Mouse (Mus musculus) neural tube, embryonic 14.5 days (tissue): ENCODE data around the gene Rad54l2. TPM values are rescaled to one million over a fixed set of nuclear protein-coding genes. Genes with fewer than 3 reads are reported as not detected.

Source experiments
- ATAC-seq: fragments of 200-750 bp; cut with Nextera tagmentation; 2 replicates; pipeline ENCODE4 v1.8.0; 2017; ENCODE audit warnings: low read depth, mild to moderate bottlenecking, moderate TSS enrichment, moderate library complexity
- H3K27ac ChIP-seq: fragments of 300-500 bp; sonication (generic); 2 replicates; pipeline ENCODE4 v1.5.1; 2014; ENCODE audit warnings: low read depth, mild to moderate bottlenecking, control low read depth, low read length, moderate library complexity, mixed read lengths
- H3K27me3 ChIP-seq: fragments of 300-500 bp; sonication (generic); 2 replicates; pipeline ENCODE4 v1.6.1; 2014; ENCODE audit warnings: low read length; ENCODE audit not compliant: control insufficient read depth, insufficient read depth
- H3K36me3 ChIP-seq: fragments of 300-500 bp; sonication (generic); 2 replicates; pipeline ENCODE4 v1.6.1; 2014; ENCODE audit warnings: low read length, mixed read lengths; ENCODE audit not compliant: control insufficient read depth, insufficient read depth
- H3K4me1 ChIP-seq: fragments of 300-500 bp; sonication (generic); 2 replicates; pipeline ENCODE4 v1.6.1; 2014; ENCODE audit warnings: low read length; ENCODE audit not compliant: control insufficient read depth, insufficient read depth
- H3K4me2 ChIP-seq: fragments of 300-500 bp; sonication (generic); 2 replicates; pipeline ENCODE4 v1.6.1; 2014; ENCODE audit warnings: mild to moderate bottlenecking, low read depth, low read length, control low read depth
- H3K4me3 ChIP-seq: fragments of 300-500 bp; sonication (generic); 2 replicates; pipeline ENCODE4 v1.5.1; 2014; ENCODE audit warnings: low read depth, low read length, control low read depth, mixed read lengths
- H3K9ac ChIP-seq: fragments of 300-500 bp; sonication (generic); replicated peaks from 2 replicates; pipeline ENCODE4 v1.6.1; 2014; ENCODE audit warnings: low read depth, mild to moderate bottlenecking, control low read depth, low read length, mixed read lengths
- H3K9me3 ChIP-seq: fragments of 300-500 bp; sonication (generic); 2 replicates; pipeline ENCODE4 v1.6.1; 2016; ENCODE audit warnings: low read length; ENCODE audit not compliant: control insufficient read depth
- WGBS: fragments of 180-500 bp; shearing (Covaris S2); extraction: QIAGEN DNeasy Blood & Tissue Kit; methylation state at CpG from one replicate; pipeline ENCODE4 v1.1.7; 2014; 5-methylcytosine and 5-hydroxymethylcytosine counted together
- polyA plus RNA-seq: library from polyadenylated mRNA; unstranded; fragments of >200 nt; fragmentation: Nextera tagmentation; extraction: Ambion mirVana; gene quantifications from 2 replicates; pipeline ENCODE4 v1.2.1, GENCODE M21; 2014

Gene Rad54l2
- polyA plus RNA-seq, 1 experiment from 2014 or later = 5.7 TPM

DNA sequence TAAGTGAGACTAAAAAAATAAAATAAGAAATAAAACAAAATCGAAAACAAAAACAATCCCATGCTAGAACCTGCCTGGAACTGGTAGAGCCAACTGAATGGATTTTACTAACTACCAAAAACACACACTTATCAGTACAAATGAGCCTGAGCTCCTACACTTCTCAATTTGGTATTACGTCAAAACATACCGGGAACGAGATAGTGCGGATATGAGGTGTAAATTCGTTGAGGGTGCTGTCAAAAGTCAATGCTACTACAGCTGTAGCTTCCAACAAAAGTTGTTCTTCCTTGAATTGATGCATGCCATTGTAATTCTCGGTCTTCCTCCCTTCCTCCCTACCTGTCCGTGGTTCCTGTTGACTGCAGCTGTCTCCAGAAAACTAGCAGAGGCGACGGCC is 369 bp upstream of the Rad54l2 start:
- no peak for ATAC-seq
- 18% methylated on average over 10 of the region's 10 CpGs for WGBS
- H3K4me1 ChIP-seq = peaks cover 6% of the 10 kb centered on the region; the same call in 1 of the 2 replicates

DNA sequence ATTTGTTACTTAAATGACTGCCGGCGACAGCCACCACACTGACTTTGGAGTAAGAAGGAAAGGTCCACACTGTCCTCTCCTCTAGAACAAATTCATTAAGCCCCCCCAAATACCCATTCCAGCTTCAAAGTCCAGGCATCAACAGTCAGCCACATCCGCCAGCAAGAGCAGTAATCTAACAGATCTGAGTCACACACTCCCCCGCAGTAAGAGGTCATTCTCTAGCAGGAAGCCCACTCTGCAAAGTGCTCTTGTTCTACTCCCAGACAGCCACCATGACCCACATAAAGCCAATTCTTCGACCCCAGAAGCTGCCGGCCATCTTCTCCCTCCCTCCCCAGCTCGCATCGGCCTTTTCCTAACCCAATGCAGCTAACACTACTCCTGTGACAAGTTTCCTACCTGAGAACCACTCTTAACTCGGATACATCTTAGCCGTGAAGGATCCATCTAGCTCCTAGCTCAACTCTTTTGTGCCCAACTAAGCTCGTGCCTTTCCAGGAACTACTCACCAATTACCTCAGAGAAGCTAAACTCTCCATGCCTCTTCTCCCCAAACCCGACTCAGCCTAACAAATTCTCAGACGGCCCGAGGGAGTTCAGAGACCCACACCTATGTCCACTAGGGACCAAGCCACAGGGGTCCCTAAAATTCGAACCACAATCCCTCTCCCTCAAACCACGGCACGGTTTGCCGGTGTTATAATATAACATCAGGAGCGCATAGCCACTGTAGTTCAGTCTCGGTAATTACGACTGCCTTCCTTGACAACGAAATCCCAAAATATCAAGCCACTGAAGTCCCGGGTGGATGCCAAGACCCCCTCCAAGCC is 799 bp downstream of the Rad54l2 start:
- Histone ChIP-seq H3K36me3 (no peaks in the 10 kb centered on the region), H3K27ac (peak overlapping the region; percentile 84), H3K4me3 (peak overlapping the region; percentile 100), H3K27me3 (no peaks in the 10 kb centered on the region), H3K4me2 (peak overlapping the region; percentile 97), H3K4me1 (peaks cover 6% of the 10 kb centered on the region; the same call in 1 of the 2 replicates), H3K9me3 (no peaks in the 10 kb centered on the region), H3K9ac (peak overlapping the region; percentile 99)
- ATAC-seq = peak; percentile 6; the same call in 1 of the 2 replicates
- 7% methylated on average over 23 of the region's 23 CpGs for WGBS

More for the DNA sequence above, 369 bp upstream of the Rad54l2 start:
- peak overlapping the region; percentile 97 for H3K4me2 ChIP-seq
- H3K36me3 ChIP-seq = no peaks in the 10 kb centered on the region
- H3K27me3 ChIP-seq = no peaks in the 10 kb centered on the region
- H3K9ac ChIP-seq = peak overlapping the region; percentile 99
- H3K9me3 ChIP-seq = no peaks in the 10 kb centered on the region
- no peak overlapping the region for H3K27ac ChIP-seq
- H3K4me3 ChIP-seq = peak overlapping the region; percentile 100

DNA sequence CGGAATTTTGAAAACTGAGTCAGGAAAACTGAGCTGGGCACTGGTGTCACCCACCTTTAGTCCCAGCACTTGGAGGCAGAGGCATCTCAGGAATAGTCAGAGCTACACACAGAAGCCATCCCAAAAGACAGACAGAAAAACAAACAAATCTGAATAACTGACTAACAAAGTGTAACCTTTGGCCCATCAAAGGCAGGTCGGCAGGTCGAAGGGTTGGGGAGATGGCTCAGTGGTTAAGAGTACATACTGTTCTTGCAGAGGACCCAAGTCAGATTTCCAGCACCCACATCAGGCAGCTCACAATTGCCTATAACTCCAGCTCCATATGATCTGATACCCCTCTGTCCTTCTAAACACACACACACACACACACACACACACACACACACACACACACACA is 3.8 kb downstream of the Rad54l2 start:
- Histone ChIP-seq H3K4me1 (peaks cover 6% of the 10 kb centered on the region; the same call in 1 of the 2 replicates), H3K36me3 (no peaks in the 10 kb centered on the region), H3K4me2 (no peak overlapping the region), H3K9me3 (no peaks in the 10 kb centered on the region), H3K4me3 (no peak overlapping the region), H3K9ac (no peak overlapping the region), H3K27ac (no peak overlapping the region), H3K27me3 (no peaks in the 10 kb centered on the region)
- WGBS = 84% methylated on average over 3 of the region's 3 CpGs
- no peak for ATAC-seq

DNA sequence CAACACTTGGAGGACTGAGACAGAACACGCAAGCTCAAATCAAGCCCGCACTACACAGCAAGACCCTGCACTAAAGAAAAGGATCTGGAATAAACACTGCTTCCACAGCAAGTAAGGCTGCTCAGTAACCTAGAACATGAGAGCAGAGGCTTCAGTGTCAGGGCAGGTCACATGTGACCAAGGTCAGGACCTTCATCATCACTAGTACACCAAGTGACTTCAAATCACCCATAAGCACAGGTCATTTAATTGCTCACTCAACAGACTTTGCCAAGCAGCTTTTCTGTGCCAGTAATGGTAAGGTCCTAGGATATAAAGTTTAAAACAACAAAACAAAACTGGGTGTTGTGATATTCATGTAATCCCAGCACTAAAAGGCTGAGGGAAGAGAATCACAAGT is 5.4 kb downstream of the Rad54l2 start:
- ATAC-seq = no peak
- Histone ChIP-seq H3K4me3 (no peak overlapping the region), H3K4me2 (no peak overlapping the region), H3K9me3 (no peaks in the 10 kb centered on the region), H3K4me1 (peaks cover 6% of the 10 kb centered on the region; the same call in 1 of the 2 replicates), H3K27ac (no peak overlapping the region), H3K9ac (no peak overlapping the region), H3K27me3 (no peaks in the 10 kb centered on the region), H3K36me3 (no peaks in the 10 kb centered on the region)
- 98% methylated on average over 2 of the region's 2 CpGs for WGBS

DNA sequence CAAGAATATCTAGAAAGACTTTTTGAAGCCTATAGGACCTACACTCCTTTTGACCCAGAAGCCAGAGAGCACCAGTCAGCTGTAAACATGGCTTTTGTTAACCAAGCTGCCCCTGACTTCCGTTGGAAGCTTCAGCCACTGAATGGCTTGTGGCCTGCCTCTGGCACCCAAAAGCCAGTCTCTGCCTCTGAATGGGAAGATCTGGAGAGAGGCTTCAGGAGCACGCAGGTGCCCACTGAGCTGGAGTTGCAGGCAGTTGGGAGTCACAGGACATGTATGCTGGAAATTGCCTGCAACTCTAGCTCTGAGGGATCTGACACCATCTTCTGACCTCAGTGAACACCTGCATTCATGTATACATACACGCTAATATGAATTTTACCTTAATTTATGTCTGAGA is 8.9 kb downstream of the Rad54l2 start:
- Histone ChIP-seq H3K4me2 (no peak overlapping the region), H3K27me3 (no peaks in the 10 kb centered on the region), H3K9ac (no peak overlapping the region), H3K27ac (no peak overlapping the region), H3K4me1 (no peaks in the 10 kb centered on the region), H3K9me3 (no peaks in the 10 kb centered on the region), H3K4me3 (no peak overlapping the region), H3K36me3 (no peaks in the 10 kb centered on the region)
- no peak for ATAC-seq
- WGBS = 89% methylated on average over 3 of the region's 3 CpGs

DNA sequence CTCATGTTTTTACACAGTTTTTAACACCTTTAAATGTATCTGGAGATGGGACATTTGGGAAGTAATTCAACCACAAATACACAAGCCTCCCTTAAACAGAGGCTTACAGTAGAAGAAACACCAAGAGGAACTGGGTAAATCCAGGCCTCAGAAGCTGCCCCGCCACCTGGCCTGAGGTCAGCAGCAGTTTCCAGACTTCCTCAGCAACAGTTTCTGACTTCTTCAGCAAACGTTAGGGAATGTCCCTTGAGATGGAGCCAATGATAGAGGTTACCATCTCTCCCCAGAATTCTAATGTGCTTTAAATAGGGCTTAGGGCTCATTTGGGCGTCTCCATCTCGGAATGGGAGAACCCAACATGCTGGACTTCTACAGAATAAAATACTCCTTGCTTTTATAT is 10.7 kb downstream of the Rad54l2 start:
- WGBS = 90% methylated on average over 4 of the region's 4 CpGs
- no peak overlapping the region for H3K9ac ChIP-seq
- no peak overlapping the region for H3K27ac ChIP-seq
- no peak overlapping the region for H3K4me2 ChIP-seq
- H3K9me3 ChIP-seq = no peaks in the 10 kb centered on the region
- H3K4me3 ChIP-seq = no peak overlapping the region
- H3K4me1 ChIP-seq = no peaks in the 10 kb centered on the region
- H3K36me3 ChIP-seq = no peaks in the 10 kb centered on the region
- no peak for ATAC-seq
- H3K27me3 ChIP-seq = no peaks in the 10 kb centered on the region

DNA sequence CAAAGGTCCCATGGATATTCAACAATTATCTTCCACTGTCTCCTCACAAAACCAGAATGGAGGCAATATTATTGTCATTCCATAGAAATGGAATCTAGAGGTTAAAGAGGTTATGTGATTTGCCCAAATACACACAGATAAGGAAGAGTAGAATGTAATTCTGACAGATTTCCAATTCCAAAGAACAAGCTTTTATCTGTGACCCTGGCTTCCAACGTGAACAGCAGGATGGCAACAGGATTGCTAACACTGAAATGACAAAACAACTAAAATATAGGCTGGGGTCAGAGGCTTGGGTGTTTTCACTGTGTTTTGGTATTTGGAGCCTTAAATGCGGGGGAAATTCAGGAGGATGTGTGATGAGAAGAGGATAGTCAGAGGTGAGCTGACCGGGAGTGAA is 11.6 kb downstream of the Rad54l2 start:
- Histone ChIP-seq H3K36me3 (no peaks in the 10 kb centered on the region), H3K9me3 (no peaks in the 10 kb centered on the region), H3K27ac (no peak overlapping the region), H3K9ac (no peak overlapping the region), H3K4me3 (no peak overlapping the region), H3K4me2 (no peak overlapping the region), H3K27me3 (no peaks in the 10 kb centered on the region), H3K4me1 (no peaks in the 10 kb centered on the region)
- ATAC-seq = no peak
- 92% methylated on average over 3 of the region's 3 CpGs for WGBS

DNA sequence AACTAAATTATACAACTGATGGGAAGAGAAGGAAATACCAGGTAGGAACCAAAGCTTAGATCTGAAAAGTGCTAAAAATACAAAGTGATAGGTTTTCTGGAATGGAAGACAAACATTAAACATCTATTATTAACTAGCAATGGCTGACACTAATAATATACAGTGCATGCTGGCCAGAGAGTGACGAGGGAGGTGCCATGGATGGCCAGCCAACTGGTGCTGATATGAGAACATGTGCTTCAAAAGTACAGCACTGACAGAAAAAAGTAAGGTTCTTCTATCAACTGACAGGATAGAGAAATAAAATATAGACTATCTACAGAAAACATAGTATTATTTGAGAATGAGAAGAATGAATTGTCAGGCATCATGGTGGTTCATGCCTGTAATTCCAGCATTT is 12.9 kb downstream of the Rad54l2 start:
- Histone ChIP-seq H3K4me3 (no peak overlapping the region), H3K36me3 (no peaks in the 10 kb centered on the region), H3K4me1 (no peaks in the 10 kb centered on the region), H3K27ac (no peak overlapping the region), H3K4me2 (no peak overlapping the region), H3K9ac (no peak overlapping the region), H3K27me3 (no peaks in the 10 kb centered on the region), H3K9me3 (no peaks in the 10 kb centered on the region)
- ATAC-seq = no peak
- WGBS = 90% methylated on average over 1 of the region's 1 CpGs

DNA sequence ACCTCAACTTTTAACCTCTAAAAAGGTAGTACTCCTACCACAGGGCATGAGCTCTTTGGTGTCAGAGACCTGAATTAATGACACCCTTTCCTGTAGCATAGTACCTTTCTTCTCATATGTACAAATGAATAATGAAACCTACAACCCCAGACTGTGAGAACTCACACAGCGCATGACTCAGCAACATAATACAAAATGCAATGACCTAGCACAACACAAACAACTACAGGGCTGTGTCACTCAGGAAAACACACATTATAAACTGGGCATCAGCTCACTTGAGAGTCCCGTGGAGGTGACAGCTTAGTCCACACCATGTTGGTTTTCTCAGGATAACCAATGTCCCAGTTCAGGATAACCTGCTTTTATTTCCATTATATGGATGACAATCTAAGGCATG is 17.2 kb downstream of the Rad54l2 start:
- H3K9ac ChIP-seq = no peak overlapping the region
- no peak overlapping the region for H3K4me2 ChIP-seq
- no peaks in the 10 kb centered on the region for H3K4me1 ChIP-seq
- H3K27ac ChIP-seq = no peak overlapping the region
- no peaks in the 10 kb centered on the region for H3K9me3 ChIP-seq
- WGBS = 100% methylated on average over 2 of the region's 2 CpGs
- no peak for ATAC-seq
- no peaks in the 10 kb centered on the region for H3K27me3 ChIP-seq
- H3K36me3 ChIP-seq = no peaks in the 10 kb centered on the region
- H3K4me3 ChIP-seq = no peak overlapping the region
